Mouse (Mus musculus) embryonic fibroblast, embryonic 13.5 days (primary cell): ENCODE results near the gene Zfhx3. TPM values are rescaled to one million over a fixed set of nuclear protein-coding genes. Genes with fewer than 3 reads are reported as not detected.

Source experiments
- H3K27ac ChIP-seq: 2 replicates; pipeline ENCODE4 v1.5.1; 2012; ENCODE audit warnings: low read length, control low read depth, inconsistent platforms; ENCODE audit not compliant: insufficient read depth
- H3K4me1 ChIP-seq: 2 replicates; pipeline ENCODE4 v1.6.1; 2011; ENCODE audit warnings: low read length; ENCODE audit not compliant: control insufficient read depth, insufficient read depth
- H3K4me3 ChIP-seq: 2 replicates; pipeline ENCODE4 v1.5.1; 2011; ENCODE audit warnings: mild to moderate bottlenecking, control low read depth, low read length; ENCODE audit not compliant: insufficient read depth
- CTCF ChIP-seq: IDR thresholded peaks from 2 replicates; pipeline ENCODE4 v1.5.1; 2011; ENCODE audit warnings: mild to moderate bottlenecking, control low read depth, low read length, moderate library complexity, borderline replicate concordance; ENCODE audit not compliant: insufficient read depth
- POLR2A ChIP-seq: IDR thresholded peaks from 2 replicates; pipeline ENCODE4 v1.6.1; 2011; ENCODE audit warnings: low read depth, mild to moderate bottlenecking, control low read depth, low read length, moderate library complexity
- polyA plus RNA-seq: library from polyadenylated mRNA; stranded (reverse); fragments of >200 nt; gene quantifications from 2 replicates; pipeline ENCODE4 v1.2.4, GENCODE M21; 2011; ENCODE audit warnings: low read depth; ENCODE audit not compliant: missing spikeins, insufficient read length

The Zfhx3 gene
- polyA plus RNA-seq, 1 experiment = 30.6 TPM

DNA sequence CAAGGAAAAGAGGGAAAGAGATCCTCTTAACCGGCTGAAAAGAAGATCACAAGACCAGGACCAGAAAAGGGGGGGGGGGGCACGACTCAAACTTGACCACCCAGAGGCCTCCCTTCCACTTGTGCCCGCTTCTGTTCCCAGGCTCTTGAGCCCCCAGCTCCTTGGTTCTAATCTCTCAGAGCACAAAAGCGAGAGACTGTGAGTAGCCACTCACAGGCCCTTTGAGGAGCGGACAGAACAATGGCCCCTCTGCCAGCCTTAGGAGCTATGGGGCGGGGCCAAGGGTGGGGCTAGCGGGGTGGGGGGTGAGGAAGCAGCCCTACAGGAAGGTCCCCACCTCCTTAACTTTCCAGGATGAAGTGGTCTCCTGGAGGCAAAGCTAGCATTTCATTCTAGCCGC, 508.4 kb downstream of the Zfhx3 start:
- Histone ChIP-seq H3K4me3 (no peak overlapping the region), H3K4me1 (no peaks in the 10 kb centered on the region), H3K27ac (no peak overlapping the region)
- TF ChIP-seq POLR2A = no peak
- TF ChIP-seq CTCF = no peak

DNA sequence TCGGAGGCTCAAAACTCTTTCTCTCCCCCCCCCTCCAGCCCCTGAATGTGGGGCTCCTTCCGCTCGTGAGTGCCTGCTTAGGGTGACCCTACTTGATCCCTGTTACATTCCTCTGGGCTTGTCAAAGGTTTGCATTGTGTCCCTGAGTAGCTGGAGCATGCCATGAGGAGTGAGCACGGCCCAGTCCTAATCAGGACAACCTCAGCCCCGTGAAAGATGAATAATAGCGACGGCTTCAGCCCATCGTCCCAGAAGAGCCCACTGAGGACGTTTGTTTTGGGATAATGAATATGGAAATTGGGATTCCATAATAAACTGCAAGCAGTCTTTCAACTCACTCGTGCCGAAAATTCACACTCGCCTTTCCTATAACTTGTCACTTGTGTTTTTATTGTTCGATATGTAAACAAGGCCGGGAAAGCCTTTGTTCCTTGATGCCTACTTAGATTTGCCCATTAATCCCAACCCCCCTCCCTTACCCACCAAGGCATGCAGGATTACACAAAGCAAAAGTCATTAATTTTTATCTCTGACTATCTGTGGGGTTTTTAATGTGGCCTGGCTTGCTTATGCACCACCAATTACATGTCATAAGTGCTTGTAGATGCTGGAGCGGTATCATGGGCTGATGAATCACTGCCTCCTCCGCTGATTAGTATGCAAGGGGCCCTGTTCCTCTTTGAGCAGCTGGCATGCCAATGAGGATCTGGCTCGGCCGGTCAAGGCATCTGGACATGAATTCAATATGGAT, 512.3 kb downstream of the Zfhx3 start:
- Histone ChIP-seq H3K27ac (no peak overlapping the region), H3K4me3 (no peak overlapping the region), H3K4me1 (no peaks in the 10 kb centered on the region)
- TF ChIP-seq POLR2A = no peak
- no peak for TF ChIP-seq CTCF

DNA sequence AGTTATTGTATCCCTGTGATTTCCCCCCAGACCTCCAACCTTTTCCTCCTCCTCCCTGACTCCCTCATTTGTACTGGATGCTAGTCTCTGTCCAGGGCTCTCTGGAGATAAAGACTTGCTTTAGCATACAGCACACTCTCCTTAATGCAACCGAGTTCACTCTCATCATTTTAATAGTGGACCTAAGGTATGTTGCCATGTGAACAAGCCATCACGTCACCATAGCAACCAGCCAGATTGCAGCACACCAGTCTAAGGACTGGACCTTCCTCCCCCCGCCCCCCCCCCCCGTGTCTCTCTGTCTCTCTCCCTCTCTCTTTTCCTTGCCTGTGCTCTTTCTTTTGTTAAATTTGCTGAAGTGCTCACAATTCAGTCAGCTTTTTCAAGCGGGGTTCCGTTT, 524.2 kb downstream of the Zfhx3 start:
- TF ChIP-seq CTCF = no peak
- TF ChIP-seq POLR2A = no peak
- Histone ChIP-seq H3K27ac (no peak overlapping the region), H3K4me1 (peaks cover 6% of the 10 kb centered on the region; the same call in 1 of the 2 replicates), H3K4me3 (no peak overlapping the region)

DNA sequence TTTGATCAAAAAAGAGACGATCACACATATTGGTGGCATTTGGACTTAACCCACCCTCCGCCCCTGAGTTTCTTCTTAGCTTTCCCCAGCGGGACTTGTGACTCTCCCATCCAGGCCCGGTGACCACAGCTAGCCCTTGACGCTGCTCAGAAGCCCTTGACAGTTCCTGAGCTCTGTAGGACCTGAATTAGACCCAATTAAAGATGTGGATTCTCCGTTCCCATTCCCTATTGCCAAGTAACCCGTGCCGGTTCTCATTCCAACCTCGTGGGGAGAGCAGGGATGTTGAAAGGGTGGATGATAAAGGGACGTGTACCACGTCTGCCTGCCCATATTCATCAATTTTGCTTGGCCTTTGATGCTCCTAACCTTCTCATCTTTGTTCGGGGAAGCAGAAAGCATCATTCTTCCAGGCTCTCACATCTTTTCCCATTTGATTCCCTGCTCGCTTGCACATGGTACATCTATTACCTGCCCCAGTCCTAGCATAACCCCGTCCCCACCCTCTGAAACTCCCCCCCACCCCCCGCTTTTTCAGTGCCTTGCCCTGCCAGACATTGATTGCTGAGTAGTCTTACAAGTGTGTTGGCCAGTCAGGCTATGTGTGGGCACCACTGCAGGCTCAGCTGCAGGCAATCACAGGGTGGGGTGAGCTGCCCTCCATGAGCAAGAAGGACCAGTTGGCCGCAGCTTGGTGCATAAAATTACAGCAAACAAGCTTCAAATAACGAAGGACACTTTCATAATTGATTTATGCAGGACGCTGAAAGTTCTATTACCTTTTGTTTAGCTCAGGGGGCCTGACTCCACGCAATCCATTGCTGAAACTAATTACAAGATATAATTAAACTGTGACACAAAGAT, 525.0 kb downstream of the Zfhx3 start:
- H3K27ac ChIP-seq = no peak overlapping the region
- H3K4me1 ChIP-seq = peaks cover 6% of the 10 kb centered on the region; the same call in 1 of the 2 replicates
- no peak overlapping the region for H3K4me3 ChIP-seq
- TF ChIP-seq CTCF (no peak), POLR2A (no peak)

DNA sequence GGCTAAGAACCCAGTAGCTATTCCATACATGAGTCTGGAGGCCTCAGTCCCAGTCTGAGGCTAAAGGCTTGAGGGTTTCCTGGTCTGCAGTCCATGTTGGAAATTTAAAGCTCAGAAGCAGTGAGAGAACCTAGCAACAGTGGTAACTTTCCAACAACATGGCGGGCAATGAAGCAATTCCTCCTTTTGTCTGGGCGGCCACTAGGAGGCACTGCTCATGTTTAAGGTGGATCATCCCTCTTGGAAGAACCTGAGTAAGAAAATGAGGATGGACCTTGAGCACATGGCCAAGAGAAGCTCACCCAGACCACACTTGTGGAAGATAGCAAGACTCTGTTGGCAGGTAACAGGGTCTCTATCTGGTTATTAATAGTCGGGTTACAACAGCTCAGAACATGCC, 527.8 kb downstream of the Zfhx3 start:
- TF ChIP-seq POLR2A (no peak), CTCF (no peak)
- no peaks in the 10 kb centered on the region for H3K4me1 ChIP-seq
- no peak overlapping the region for H3K4me3 ChIP-seq
- no peak overlapping the region for H3K27ac ChIP-seq

DNA sequence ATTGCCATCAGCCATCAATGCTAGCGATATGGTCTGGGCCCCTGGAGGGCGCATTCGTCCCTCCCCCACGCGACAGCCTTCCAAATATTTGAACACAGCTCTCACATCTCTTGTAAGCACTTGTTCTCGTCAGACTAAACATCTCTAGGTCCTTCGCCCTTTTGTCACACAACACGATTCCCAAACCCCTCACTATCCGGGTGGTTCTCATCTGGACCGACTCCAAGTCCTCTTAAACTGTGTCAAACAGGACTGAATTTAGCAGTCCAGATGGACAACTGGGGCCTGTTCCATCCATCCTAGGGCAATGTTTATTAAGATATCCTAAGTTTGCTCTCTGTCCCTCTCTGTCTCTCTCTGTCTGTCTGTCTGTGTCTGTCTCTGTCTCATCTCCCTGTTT, 532.1 kb downstream of the Zfhx3 start:
- Histone ChIP-seq H3K4me1 (no peaks in the 10 kb centered on the region), H3K4me3 (no peak overlapping the region), H3K27ac (no peak overlapping the region)
- TF ChIP-seq POLR2A = no peak
- TF ChIP-seq CTCF = no peak

DNA sequence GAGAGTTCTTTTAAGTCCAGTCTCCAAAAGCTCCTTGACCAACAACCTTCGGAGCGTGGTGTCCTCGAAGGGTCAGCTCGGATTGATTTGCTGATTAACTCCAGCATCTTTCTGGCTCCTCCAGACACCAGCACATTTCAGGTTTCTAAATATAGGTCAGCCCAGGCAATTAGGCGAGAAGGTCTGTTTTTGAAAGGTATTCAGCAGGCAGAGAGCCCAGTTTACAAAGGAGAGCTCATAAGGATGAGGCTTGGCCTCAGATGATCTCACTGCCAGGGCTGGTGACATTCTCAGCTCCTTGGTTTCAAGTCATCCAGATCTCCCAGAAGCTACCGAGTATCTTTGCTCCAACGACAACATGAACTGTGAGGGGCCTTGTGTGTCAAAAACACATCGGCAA, 535.7 kb downstream of the Zfhx3 start:
- no peak overlapping the region for H3K27ac ChIP-seq
- no peak overlapping the region for H3K4me3 ChIP-seq
- TF ChIP-seq POLR2A = no peak
- TF ChIP-seq CTCF = no peak
- H3K4me1 ChIP-seq = no peaks in the 10 kb centered on the region

DNA sequence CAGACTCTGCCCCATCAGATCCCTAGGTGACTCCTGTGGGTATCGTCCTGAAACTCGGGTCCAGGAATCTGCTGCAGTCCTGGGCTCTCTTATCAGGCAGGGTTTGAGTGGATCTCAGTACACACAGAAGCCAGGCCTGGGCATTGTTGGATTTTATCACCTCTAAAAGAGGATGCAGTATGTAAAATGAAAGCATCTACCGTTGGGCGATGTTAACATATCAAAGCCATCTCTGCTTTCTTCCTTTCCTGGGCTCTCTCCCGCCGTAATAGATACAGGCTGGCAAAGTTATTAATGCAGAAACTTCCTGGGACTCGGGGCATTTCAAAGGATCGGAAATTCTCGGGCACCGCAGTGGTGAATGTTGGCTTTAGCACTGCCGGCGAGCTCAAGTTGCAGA, 537.7 kb downstream of the Zfhx3 start:
- H3K4me3 ChIP-seq = no peak overlapping the region
- TF ChIP-seq CTCF (no peak), POLR2A (no peak)
- H3K4me1 ChIP-seq = no peaks in the 10 kb centered on the region
- no peak overlapping the region for H3K27ac ChIP-seq

DNA sequence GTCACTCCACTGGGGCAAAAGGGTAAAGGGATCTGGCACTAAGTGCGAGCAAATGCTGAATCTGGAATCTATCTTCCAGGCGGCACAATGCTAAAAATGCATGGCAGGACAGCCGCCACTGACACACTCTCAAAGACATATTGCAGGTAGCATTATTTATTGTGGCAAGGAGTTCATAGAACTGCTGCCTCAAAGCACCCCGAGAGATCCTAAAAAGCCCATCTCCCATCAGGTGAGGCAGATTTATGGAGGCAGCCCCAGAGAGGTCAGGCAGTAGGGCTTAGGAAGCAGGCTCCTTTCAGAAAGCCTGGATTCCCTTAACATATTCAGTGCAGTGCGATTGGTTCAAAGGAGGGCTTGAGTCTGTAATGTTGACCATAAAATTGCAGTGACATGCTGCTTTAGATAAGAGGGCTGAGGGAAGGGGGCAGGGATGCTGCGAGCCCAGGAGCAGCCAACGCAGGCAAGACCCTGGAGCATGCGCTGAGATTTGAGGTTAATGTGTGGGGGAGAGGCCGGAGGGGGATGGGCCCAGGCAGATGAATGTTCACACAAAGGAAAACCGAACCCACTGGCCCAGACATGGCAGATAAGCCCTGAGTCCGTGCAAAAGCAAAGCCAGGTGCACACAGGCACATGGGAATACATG, 538.8 kb downstream of the Zfhx3 start:
- Histone ChIP-seq H3K4me1 (no peaks in the 10 kb centered on the region), H3K27ac (no peak overlapping the region), H3K4me3 (no peak overlapping the region)
- TF ChIP-seq POLR2A = no peak
- TF ChIP-seq CTCF = no peak
